1 mouse cellular context compared by ENCODE assay signal in the genomic region with DNA sequence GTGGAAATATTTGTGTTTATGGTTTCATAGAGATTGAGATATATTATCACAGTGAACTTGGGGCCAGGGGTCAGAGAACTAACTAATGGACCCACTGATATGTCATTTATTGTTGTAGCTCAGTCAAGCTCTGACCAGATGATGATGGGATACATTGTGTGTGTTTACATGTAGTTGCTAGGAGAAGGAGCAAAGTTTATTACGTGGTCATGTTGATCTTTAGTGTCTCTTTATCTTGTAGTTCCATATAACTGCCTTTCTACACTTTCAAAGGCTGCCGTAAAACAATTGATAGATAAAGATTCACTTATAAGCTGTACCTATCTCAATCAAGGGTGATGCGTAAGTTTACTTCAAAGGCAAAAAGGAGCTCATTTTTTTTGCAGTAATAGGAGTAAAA.
TF ChIP-seq lines count a peak whose summit lies in the region.

No protein-coding gene starts in this region.

TF ChIP-seq in MEL, 35 proteins besides CTCF, POLR2A, EP300 and RAD21 (continued from another document):
- TF ChIP-seq TCF12 (IDR thresholded peaks at IDR 0.05; ENCODE audit: low read depth, low read length), result peak; percentile 49; the same call in 1 of the 2 replicates
- TF ChIP-seq GATA1 (IDR thresholded peaks at IDR 0.05; ENCODE audit: low read depth, low read length), result peak; percentile 74
- no peak for TF ChIP-seq USF1 (IDR thresholded peaks at IDR 0.05; ENCODE audit: low read depth, low read length)
- no peak for TF ChIP-seq ZC3H11A (IDR thresholded peaks at IDR 0.05; ENCODE audit: low read depth, low read length)
- TF ChIP-seq MAFK (IDR thresholded peaks at IDR 0.05; ENCODE audit: borderline replicate concordance, low read depth, low read length), result no peak
- no peak; the same call in 1 of the 2 replicates for TF ChIP-seq MXI1 (IDR thresholded peaks at IDR 0.05; ENCODE audit: low read depth, low read length)
- no peak for TF ChIP-seq UBTF (IDR thresholded peaks at IDR 0.05; ENCODE audit: borderline replicate concordance, insufficient read depth, low read depth, low read length)
- TF ChIP-seq MEF2A (IDR thresholded peaks at IDR 0.05; ENCODE audit: extremely low read depth, insufficient replicate concordance, low read depth, low read length, poor library complexity, severe bottlenecking), result no peak
- TF ChIP-seq KAT2A (conservative IDR thresholded peaks at IDR 0.05; ENCODE audit: low read depth, low read length), result no peak
- no peak for TF ChIP-seq JUND (IDR thresholded peaks at IDR 0.05; ENCODE audit: low read depth, low read length)
- TF ChIP-seq POLR2AphosphoS5 (IDR thresholded peaks at IDR 0.05; ENCODE audit: borderline replicate concordance, low read depth, low read length), result no peak
- TF ChIP-seq ZNF384 (IDR thresholded peaks at IDR 0.05; ENCODE audit: low read depth, low read length), result no peak
- TF ChIP-seq SMC3 (IDR thresholded peaks at IDR 0.05; ENCODE audit: low read depth, low read length), result no peak
- no peak for TF ChIP-seq CHD1 (IDR thresholded peaks at IDR 0.05; ENCODE audit: low read depth, low read length)
- no peak for TF ChIP-seq RCOR1 (IDR thresholded peaks at IDR 0.05; ENCODE audit: low read depth, low read length)
- no peak for TF ChIP-seq TBP (IDR thresholded peaks at IDR 0.05; ENCODE audit: low read depth, low read length)
- no peak for TF ChIP-seq ELF1 (IDR thresholded peaks at IDR 0.05; ENCODE audit: low read depth, low read length)
- peak; percentile 16; the same call in 1 of the 2 replicates for TF ChIP-seq ETS1 (IDR thresholded peaks at IDR 0.05; ENCODE audit: low read depth, low read length)
- TF ChIP-seq E2F4 (IDR thresholded peaks at IDR 0.05; ENCODE audit: borderline replicate concordance, low read depth, low read length), result no peak
